Mouse (Mus musculus) liver, embryonic 18 days (tissue): ENCODE results near the gene Gm45618. TPM values are rescaled to one million over a fixed set of nuclear protein-coding genes. Genes with fewer than 3 reads are reported as not detected.

Experiments
- polyA plus RNA-seq: library from polyadenylated mRNA; depleted of rRNA; stranded (reverse); fragments of >200 nt; gene quantifications from 2 replicates; pipeline ENCODE4 v1.2.3, GENCODE M21; 2012; rRNA removed

The Gm45618 gene
- polyA plus RNA-seq, result not detected in 2 replicates

DNA sequence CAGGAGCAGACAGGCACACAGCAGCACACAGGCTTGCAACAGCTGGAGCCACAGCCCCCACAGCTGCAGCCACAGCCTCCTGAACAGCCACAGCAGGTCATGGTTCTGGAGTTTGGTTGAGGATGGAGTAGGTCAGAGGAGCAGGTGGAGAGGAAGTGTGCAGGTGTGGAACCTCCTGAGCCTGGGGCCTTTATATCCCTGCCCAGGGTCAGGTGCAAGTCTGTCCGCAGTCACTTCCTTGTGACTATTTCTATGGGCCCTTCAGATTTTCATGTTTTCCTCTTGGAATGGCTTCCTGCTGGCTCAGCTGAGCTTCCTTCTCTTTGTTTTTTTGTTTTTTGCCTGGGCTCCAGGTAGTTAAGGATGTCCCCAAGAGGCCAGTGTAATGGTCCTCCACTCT is at the start of gene Gm45618:
Gm45618 (minus strand) TSS at position 101 of the 400 bp plus-strand sequence.

DNA sequence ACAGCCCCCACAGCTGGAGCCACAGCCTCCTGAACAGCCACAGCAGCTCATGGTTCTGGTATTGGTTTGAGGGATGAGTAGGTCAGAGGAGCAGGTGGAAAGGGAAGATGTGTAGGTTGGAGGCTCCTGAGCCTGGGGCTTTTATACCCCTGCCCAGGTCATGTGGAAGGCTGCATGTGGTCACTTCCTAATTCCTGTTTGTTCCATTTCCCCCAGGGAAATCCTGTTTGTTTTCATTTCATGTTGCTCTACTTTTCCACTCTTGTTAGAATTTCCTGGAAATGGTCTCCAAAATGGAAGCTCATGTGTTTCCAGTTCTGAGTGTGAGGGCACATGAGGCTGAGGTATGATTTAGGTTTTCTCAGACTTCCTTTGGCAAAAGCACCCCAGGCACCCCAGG is 45.1 kb upstream of the Gm45618 start, which contains the start of gene Gm4553:
Gm4553 (minus strand) TSS at position 101 of the 400 bp plus-strand sequence.

DNA sequence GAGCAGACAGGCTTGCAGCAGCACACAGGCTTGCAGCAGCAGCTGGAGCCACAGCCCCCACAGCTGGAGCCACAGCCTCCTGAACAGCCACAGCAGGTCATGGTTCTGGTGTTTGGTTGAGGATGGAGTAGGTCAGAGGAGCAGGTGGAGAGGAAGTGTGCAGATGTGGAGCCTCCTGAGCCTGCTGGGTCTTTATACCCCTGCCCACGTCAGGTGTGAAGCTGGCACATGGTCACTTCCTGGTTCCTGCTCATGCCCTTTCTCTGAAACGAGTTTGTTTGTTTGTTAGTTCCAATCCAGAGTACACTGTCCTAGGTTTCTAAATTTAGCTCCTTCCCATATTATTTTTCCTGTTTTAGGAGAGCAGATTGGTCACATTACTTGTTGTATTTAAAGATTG is 36.5 kb upstream of the Gm45618 start, which contains the start of gene Gm29735:
Gm29735 (minus strand) TSS at position 101 of the 400 bp plus-strand sequence.

DNA sequence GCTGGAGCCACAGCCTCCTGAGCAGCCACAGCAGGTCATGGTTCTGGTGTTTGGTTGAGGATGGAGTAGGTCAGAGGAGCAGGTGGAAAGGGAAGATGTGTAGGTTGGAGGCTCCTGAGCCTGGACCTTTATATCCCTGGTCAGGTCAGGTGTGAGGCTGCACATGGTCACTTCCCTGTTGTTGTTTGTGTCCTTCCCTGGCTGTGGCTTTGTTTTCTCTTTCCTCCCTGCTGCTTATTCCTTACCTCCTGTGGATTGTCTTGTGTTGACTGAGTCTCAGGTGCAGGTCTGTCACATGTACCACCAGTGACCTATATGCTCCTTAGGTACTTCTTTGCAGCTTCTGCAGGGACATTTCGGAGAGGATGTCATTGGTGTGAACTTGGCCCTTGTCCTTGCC is 24.0 kb upstream of the Gm45618 start, which contains the start of gene Gm45337:
Gm45337 (minus strand) TSS at position 101 of the 400 bp plus-strand sequence.

DNA sequence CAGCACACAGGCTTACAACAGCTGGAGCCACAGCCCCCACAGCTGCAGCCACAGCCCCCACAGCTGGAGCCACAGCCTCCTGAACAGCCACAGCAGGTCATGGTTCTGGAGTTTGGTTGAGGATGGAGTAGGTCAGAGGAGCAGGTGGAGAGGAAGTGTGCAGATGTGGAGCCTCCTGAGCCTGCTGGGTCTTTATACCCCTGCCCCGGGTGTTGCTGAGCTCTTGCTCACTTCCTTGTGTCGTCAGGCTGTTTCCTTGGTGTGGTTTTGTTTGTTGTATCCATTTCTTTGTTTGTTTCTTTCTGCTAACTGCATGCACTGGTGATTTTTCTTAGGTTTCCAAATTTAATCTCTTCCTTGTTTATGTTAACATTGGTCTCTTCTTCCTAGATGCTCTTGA is 15.4 kb upstream of the Gm45618 start, which contains the start of gene Gm39115:
Gm39115 (minus strand) TSS at position 101 of the 400 bp plus-strand sequence.

DNA sequence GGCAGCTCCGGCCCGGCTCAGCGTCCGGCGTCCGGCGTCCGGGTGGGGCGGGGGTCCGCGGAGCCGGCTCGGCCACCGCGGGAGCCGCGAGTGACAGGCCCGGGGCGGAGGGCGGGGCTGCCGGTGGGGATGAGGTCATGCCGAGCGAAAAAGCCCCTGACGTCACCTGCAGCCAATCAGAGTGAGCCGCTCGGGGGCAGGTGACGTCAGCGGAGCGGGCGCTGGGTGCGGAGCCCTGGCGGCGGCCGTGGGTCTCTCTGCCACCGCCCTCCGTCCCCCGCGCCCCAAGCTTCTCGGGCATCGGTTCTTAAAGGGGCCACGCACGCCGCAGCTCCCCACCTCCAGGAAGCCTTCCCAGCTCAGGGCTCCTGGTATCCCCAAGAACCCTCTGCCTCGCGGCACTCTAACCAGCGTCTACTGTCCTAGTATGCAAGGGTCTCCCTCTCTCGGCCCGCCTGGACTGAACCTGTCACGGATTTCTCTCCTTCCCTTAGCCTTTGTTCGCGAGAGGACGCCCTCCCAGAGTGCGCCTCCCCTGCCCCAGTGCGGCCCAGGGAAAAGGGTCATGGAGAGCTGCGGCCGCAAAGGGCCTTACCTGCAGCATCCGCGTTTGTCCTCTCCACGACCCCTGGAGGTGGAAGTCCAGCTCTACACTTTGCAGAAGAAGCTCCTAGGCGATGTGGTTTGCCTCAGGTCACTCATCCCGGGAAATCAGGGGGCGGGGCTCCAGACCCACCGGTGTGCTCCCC is 25.2 kb downstream of the Gm45618 start, which contains the start of gene Dusp8:
Dusp8 (minus strand) TSS at position 661 of the 749 bp plus-strand sequence.

Other genes with a start within 250 kb of the Gm45618 start
- gene Tollip, start 202.2 kb downstream of the Gm45618 start, polyA plus RNA-seq, result 16.6 and 17.1 TPM in 2 replicates
- not detected in 2 replicates for gene Brsk2, start 171.0 kb downstream of the Gm45618 start, polyA plus RNA-seq
- gene Mob2, start 59.7 kb downstream of the Gm45618 start, polyA plus RNA-seq, result 26.5 and 26.9 TPM in 2 replicates
- gene Dusp8, start 24.9 kb downstream of the Gm45618 start, polyA plus RNA-seq, result 1.4 TPM in 2 replicates
- not detected in 2 replicates for gene Gm39115, start 15.3 kb upstream of the Gm45618 start, polyA plus RNA-seq
- gene Gm45337, start 23.9 kb upstream of the Gm45618 start, polyA plus RNA-seq, result not detected in 2 replicates
- gene Gm29735, start 36.4 kb upstream of the Gm45618 start, polyA plus RNA-seq, result not detected in 2 replicates
- not detected in 2 replicates for gene Gm4553, start 45.0 kb upstream of the Gm45618 start, polyA plus RNA-seq
- gene Krtap5-2, start 55.3 kb upstream of the Gm45618 start, polyA plus RNA-seq, result not detected in 2 replicates
- gene Gm10153, start 69.7 kb upstream of the Gm45618 start, polyA plus RNA-seq, result not detected in 2 replicates
- gene Krtap5-3, start 80.6 kb upstream of the Gm45618 start, polyA plus RNA-seq, result not detected in 2 replicates
- not detected in 2 replicates for gene Gm7579, start 91.1 kb upstream of the Gm45618 start, polyA plus RNA-seq
- not detected in 2 replicates for gene Krtap5-5, start 109.2 kb upstream of the Gm45618 start, polyA plus RNA-seq
- gene Gm40460, start 120.3 kb upstream of the Gm45618 start, polyA plus RNA-seq, result not detected in 2 replicates
- not detected in 2 replicates for gene Gm2431, start 137.6 kb upstream of the Gm45618 start, polyA plus RNA-seq
- gene Gm4559, start 153.6 kb upstream of the Gm45618 start, polyA plus RNA-seq, result not detected in 2 replicates
- not detected in 2 replicates for gene Krtap5-1, start 176.4 kb upstream of the Gm45618 start, polyA plus RNA-seq
- not detected in 2 replicates for gene Krtap5-4, start 182.8 kb upstream of the Gm45618 start, polyA plus RNA-seq